Mouse (Mus musculus): ENCODE measurements around the gene Ikzf1. TPM values are rescaled to one million over a fixed set of nuclear protein-coding genes. Genes with fewer than 3 reads are reported as not detected.

The Ikzf1 gene
- total and polyA plus RNA-seq, 3 experiments, result 1.8 to 3.7 (median 2.0) TPM

DNA sequence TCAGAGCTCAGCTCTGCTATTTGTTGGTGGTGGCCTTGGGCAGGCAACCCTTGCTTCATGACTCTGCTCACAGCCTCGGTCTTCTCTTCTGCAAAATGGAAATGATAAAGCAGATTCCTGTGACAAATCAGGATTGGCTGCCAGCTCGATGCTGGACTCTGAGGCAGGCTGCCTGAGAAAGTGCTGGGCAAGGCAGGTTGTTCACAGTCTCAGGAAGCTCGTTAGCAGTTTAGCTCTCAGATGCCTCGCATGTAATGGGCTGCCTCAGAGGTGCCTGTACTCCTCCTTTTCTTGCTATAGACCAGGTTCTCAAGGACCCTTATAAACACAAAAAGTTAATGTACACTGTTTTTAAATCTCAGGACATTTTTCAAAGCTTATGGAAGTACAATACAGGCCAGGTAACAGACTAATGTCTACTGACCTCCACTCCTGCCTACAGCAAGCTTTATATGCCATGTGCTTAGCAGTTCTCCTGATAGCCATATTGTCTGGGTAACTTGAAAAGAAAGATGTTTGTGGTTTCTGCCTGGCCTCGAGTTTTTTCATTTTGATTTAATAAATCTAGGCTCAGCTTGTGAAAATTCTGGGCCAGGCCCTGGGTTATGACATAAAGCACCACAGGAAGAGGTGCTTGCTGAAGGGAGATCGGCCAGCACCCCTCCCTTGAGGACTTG is 10.5 kb downstream of the Ikzf1 start:
- TF ChIP-seq EP300 (IDR thresholded peaks at IDR 0.05; ENCODE audit: insufficient read depth, low read depth, low read length) (no peak), CTCF (IDR thresholded peaks at IDR 0.05) (no peak), POLR2A (IDR thresholded peaks at IDR 0.05; ENCODE audit: insufficient read depth, low read depth, low read length) (no peak)
- Histone ChIP-seq H3K27me3 (ENCODE audit: control insufficient read depth, insufficient read depth, low read length) (no peaks in the 10 kb centered on the region), H3K4me1 (ENCODE audit: control insufficient read depth, insufficient read depth, low read length) (no peaks in the 10 kb centered on the region), H3K79me2 (replicated peaks; ENCODE audit: control insufficient read depth, insufficient read depth, low read length) (no peaks in the 10 kb centered on the region), H3K36me3 (ENCODE audit: control insufficient read depth, insufficient read depth, low read length) (no peaks in the 10 kb centered on the region), H3K4me3 (no peak overlapping the region), H3K27ac (no peak overlapping the region), H3K9ac (ENCODE audit: low read depth, low read length) (no peak overlapping the region)
- 44% methylated on average over 6 of the region's 6 CpGs for WGBS
- DNase-seq, result no peak
- intact Hi-C loops (cut with DNase I), result no loop called here

DNA sequence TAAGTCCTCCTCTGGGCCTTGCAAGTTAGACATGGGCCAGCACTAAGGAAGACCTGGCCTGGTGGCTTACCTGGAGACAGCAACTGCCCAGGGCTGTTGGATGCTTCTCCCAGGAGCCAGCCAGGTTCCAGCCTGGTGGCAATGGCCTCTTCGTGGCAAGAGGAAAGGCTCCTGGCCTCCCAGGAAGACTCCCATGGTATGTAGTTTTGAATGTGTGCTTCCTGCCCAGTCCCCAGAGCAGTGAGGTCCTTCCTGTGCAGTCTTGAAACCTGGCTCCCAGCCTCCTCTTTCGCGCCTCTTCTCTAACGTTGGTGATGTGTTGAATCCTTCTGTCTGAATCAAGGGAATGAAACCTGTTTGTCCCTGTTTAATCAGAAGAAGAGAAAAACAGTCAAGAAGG is 11.1 kb downstream of the Ikzf1 start:
- no peaks in the 10 kb centered on the region for H3K36me3 ChIP-seq (ENCODE audit: control insufficient read depth, insufficient read depth, low read length)
- WGBS, result 60% methylated on average over 4 of the region's 4 CpGs
- H3K4me3 ChIP-seq, result no peak overlapping the region
- no peak for DNase-seq
- no peak overlapping the region for H3K27ac ChIP-seq
- intact Hi-C loops (cut with DNase I), result no loop called here
- TF ChIP-seq POLR2A (IDR thresholded peaks at IDR 0.05; ENCODE audit: insufficient read depth, low read depth, low read length), result no peak
- TF ChIP-seq EP300 (IDR thresholded peaks at IDR 0.05; ENCODE audit: insufficient read depth, low read depth, low read length), result no peak
- TF ChIP-seq CTCF (IDR thresholded peaks at IDR 0.05), result no peak
- no peak overlapping the region for H3K9ac ChIP-seq (ENCODE audit: low read depth, low read length)
- no peaks in the 10 kb centered on the region for H3K4me1 ChIP-seq (ENCODE audit: control insufficient read depth, insufficient read depth, low read length)
- H3K27me3 ChIP-seq (ENCODE audit: control insufficient read depth, insufficient read depth, low read length), result no peaks in the 10 kb centered on the region
- H3K79me2 ChIP-seq (replicated peaks; ENCODE audit: control insufficient read depth, insufficient read depth, low read length), result no peaks in the 10 kb centered on the region

DNA sequence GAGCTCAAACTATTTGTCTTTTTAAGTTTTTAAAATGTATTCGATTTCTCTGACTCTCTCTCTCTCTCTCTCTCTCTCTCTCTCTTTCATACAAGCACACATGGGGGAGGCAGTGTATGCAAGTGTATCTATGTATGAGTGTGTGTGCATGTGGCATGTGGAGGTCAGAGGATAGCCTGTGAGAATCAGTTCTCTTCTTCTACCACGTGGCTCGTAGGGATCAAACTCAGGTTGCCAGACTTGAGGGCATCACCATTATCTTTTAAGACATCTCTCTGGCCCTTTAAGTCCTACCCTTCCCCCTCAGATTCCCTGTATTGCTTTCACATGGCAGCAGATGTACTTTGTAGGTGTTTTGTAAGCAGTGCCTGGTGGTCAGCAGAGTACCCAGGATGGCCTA is 12.0 kb downstream of the Ikzf1 start:
- H3K27ac ChIP-seq, result no peak overlapping the region
- intact Hi-C loops (cut with DNase I), result no loop called here
- no peaks in the 10 kb centered on the region for H3K4me1 ChIP-seq (ENCODE audit: control insufficient read depth, insufficient read depth, low read length)
- no peak overlapping the region for H3K4me3 ChIP-seq
- H3K79me2 ChIP-seq (replicated peaks; ENCODE audit: control insufficient read depth, insufficient read depth, low read length), result no peaks in the 10 kb centered on the region
- no peak for TF ChIP-seq CTCF (IDR thresholded peaks at IDR 0.05)
- no peak for TF ChIP-seq POLR2A (IDR thresholded peaks at IDR 0.05; ENCODE audit: insufficient read depth, low read depth, low read length)
- no peak for TF ChIP-seq EP300 (IDR thresholded peaks at IDR 0.05; ENCODE audit: insufficient read depth, low read depth, low read length)
- no peak for DNase-seq
- no peaks in the 10 kb centered on the region for H3K27me3 ChIP-seq (ENCODE audit: control insufficient read depth, insufficient read depth, low read length)
- no peak overlapping the region for H3K9ac ChIP-seq (ENCODE audit: low read depth, low read length)
- no peaks in the 10 kb centered on the region for H3K36me3 ChIP-seq (ENCODE audit: control insufficient read depth, insufficient read depth, low read length)
- WGBS, result 80% methylated on average over 3 of the region's 3 CpGs

DNA sequence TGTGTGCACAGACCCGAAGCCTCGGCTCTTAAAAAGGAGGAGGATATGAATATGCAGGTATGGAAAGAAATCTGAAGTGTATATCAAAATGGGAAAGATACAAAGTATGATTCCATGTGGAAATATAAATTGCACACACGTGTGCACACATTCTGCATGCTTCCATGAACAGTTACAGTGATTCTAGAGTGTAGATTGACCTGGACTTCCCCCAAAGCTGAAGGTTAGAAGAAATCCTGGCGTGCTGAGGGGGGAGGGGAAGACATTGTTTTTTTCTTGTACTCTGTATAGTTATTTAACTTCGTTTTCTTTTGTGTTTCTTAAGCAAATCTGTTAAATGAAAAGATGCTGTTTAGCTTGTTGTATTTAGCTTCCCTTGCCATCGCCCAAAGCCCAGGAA is 16.6 kb downstream of the Ikzf1 start:
- Histone ChIP-seq H3K4me3 (no peak overlapping the region), H3K9ac (ENCODE audit: low read depth, low read length) (no peak overlapping the region), H3K27me3 (ENCODE audit: control insufficient read depth, insufficient read depth, low read length) (no peaks in the 10 kb centered on the region), H3K27ac (no peak overlapping the region), H3K79me2 (replicated peaks; ENCODE audit: control insufficient read depth, insufficient read depth, low read length) (no peaks in the 10 kb centered on the region), H3K4me1 (ENCODE audit: control insufficient read depth, insufficient read depth, low read length) (no peaks in the 10 kb centered on the region), H3K36me3 (ENCODE audit: control insufficient read depth, insufficient read depth, low read length) (no peaks in the 10 kb centered on the region)
- no peak for DNase-seq
- intact Hi-C loops (cut with DNase I), result no loop called here
- TF ChIP-seq EP300 (IDR thresholded peaks at IDR 0.05; ENCODE audit: insufficient read depth, low read depth, low read length) (no peak), CTCF (IDR thresholded peaks at IDR 0.05) (no peak), POLR2A (IDR thresholded peaks at IDR 0.05; ENCODE audit: insufficient read depth, low read depth, low read length) (no peak)
- 56% methylated on average over 6 of the region's 6 CpGs for WGBS

DNA sequence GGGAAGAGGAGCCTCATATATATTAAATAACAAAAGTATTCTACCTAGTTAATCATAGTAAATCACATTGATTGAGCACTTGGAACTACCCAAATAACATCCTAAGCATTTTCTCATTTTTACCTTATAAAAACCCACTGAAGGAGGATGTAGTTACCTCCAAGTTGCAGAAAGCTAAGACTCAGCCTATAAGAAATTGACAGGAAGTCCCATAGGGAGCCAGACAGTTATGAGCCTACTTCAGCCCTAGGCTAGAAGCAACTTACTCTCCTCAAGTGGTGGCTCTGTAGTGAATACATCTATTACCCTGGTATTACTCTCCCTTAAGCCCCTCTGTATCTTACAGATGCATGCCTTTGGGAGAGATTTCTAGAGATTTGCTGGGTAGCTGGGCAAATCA is 19.0 kb downstream of the Ikzf1 start:
- Histone ChIP-seq H3K4me3 (no peak overlapping the region), H3K27ac (no peak overlapping the region), H3K4me1 (ENCODE audit: control insufficient read depth, insufficient read depth, low read length) (no peaks in the 10 kb centered on the region), H3K9ac (ENCODE audit: low read depth, low read length) (no peak overlapping the region), H3K36me3 (ENCODE audit: control insufficient read depth, insufficient read depth, low read length) (no peaks in the 10 kb centered on the region), H3K27me3 (ENCODE audit: control insufficient read depth, insufficient read depth, low read length) (no peaks in the 10 kb centered on the region), H3K79me2 (replicated peaks; ENCODE audit: control insufficient read depth, insufficient read depth, low read length) (no peaks in the 10 kb centered on the region)
- TF ChIP-seq CTCF (IDR thresholded peaks at IDR 0.05), result no peak
- TF ChIP-seq POLR2A (IDR thresholded peaks at IDR 0.05; ENCODE audit: insufficient read depth, low read depth, low read length), result no peak
- no peak for TF ChIP-seq EP300 (IDR thresholded peaks at IDR 0.05; ENCODE audit: insufficient read depth, low read depth, low read length)
- intact Hi-C loops (cut with DNase I), result no loop called here
- DNase-seq, result no peak

DNA sequence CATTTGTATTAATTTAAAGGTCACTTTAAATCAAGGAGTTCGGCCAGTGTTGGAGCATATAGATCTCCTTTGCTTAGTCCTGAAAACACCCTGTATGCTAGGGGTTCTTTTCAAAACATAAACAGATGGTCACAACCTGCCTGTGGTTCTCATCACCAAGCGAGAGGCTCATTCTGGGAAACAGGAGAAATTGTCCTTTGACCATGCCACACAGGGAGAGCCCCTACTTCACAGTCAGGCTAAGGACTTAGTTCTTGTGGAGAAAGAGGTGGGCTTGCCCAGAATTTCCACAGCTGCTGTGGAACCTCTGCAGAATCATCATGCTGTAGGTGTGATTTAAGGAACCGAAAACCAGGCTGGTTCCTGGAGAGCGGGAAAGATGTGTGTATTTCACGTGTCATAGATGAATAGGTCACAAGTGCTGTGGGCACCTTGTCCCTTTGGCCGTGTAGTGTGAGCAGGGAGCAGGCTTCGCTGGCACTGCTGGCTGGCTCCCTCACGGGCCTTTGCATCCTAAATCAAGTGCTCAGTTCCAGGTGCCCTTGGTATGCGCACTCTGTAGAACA is 23.4 kb downstream of the Ikzf1 start:
- intact Hi-C loops (cut with DNase I), result no loop called here
- Histone ChIP-seq H3K9ac (ENCODE audit: low read depth, low read length) (no peak overlapping the region), H3K4me1 (ENCODE audit: control insufficient read depth, insufficient read depth, low read length) (no peaks in the 10 kb centered on the region), H3K36me3 (ENCODE audit: control insufficient read depth, insufficient read depth, low read length) (no peaks in the 10 kb centered on the region), H3K4me3 (no peak overlapping the region), H3K27ac (no peak overlapping the region), H3K79me2 (replicated peaks; ENCODE audit: control insufficient read depth, insufficient read depth, low read length) (no peaks in the 10 kb centered on the region), H3K27me3 (ENCODE audit: control insufficient read depth, insufficient read depth, low read length) (no peaks in the 10 kb centered on the region)
- no peak for DNase-seq
- TF ChIP-seq POLR2A (IDR thresholded peaks at IDR 0.05; ENCODE audit: insufficient read depth, low read depth, low read length), result no peak
- TF ChIP-seq CTCF (IDR thresholded peaks at IDR 0.05), result no peak
- TF ChIP-seq EP300 (IDR thresholded peaks at IDR 0.05; ENCODE audit: insufficient read depth, low read depth, low read length), result no peak
- WGBS, result 84% methylated on average over 9 of the region's 9 CpGs
